Mouse (Mus musculus) kidney, embryonic 14.5 days (tissue): ENCODE data around the gene Rps12-ps3. TPM values are rescaled to one million over a fixed set of nuclear protein-coding genes. Genes with fewer than 3 reads are reported as not detected.

ENCODE experiments used
- ATAC-seq: fragments of 200-750 bp; cut with Nextera tagmentation; 2 replicates; pipeline ENCODE4 v1.8.0; 2017; ENCODE audit warnings: moderate number of reproducible peaks, mild to moderate bottlenecking, moderate TSS enrichment, moderate library complexity; ENCODE audit not compliant: low FRiP score, low TSS enrichment
- H3K27ac ChIP-seq: fragments of 300-500 bp; sonication (generic); 2 replicates; pipeline ENCODE4 v1.5.1; 2014; ENCODE audit warnings: low read depth, mild to moderate bottlenecking, low read length, moderate library complexity, mixed read lengths
- H3K27me3 ChIP-seq: fragments of 300-500 bp; sonication (generic); 2 replicates; pipeline ENCODE4 v1.6.1; 2014; ENCODE audit warnings: mild to moderate bottlenecking, low read length; ENCODE audit not compliant: control insufficient read depth, insufficient read depth
- H3K36me3 ChIP-seq: fragments of 300-500 bp; sonication (generic); 2 replicates; pipeline ENCODE4 v1.6.1; 2014; ENCODE audit warnings: low read length, mixed read lengths; ENCODE audit not compliant: control insufficient read depth, insufficient read depth
- H3K4me1 ChIP-seq: fragments of 300-500 bp; sonication (generic); 2 replicates; pipeline ENCODE4 v1.6.1; 2014; ENCODE audit warnings: low read length, mixed read lengths; ENCODE audit not compliant: control insufficient read depth, insufficient read depth
- H3K4me2 ChIP-seq: fragments of 300-500 bp; sonication (generic); replicated peaks from 2 replicates; pipeline ENCODE4 v1.6.1; 2014; ENCODE audit warnings: low read depth, mild to moderate bottlenecking, low read length
- H3K4me3 ChIP-seq: fragments of 300-500 bp; sonication (generic); 2 replicates; pipeline ENCODE4 v1.5.1; 2014; ENCODE audit warnings: mild to moderate bottlenecking, low read length
- H3K9ac ChIP-seq: fragments of 300-500 bp; sonication (generic); 2 replicates; pipeline ENCODE4 v1.6.1; 2014; ENCODE audit warnings: low read depth, mild to moderate bottlenecking, low read length, moderate library complexity
- H3K9me3 ChIP-seq: fragments of 300-500 bp; sonication (generic); 2 replicates; pipeline ENCODE4 v1.6.1; 2016; ENCODE audit warnings: low read length; ENCODE audit not compliant: control insufficient read depth
- WGBS: fragments of 180-500 bp; shearing (Covaris S2); extraction: QIAGEN DNeasy Blood & Tissue Kit; methylation state at CpG from one replicate; pipeline ENCODE4 v1.1.7; 2014; 5-methylcytosine and 5-hydroxymethylcytosine counted together
- polyA plus RNA-seq: library from polyadenylated mRNA; unstranded; fragments of >200 nt; fragmentation: Nextera tagmentation; extraction: Ambion mirVana; gene quantifications from 2 replicates; pipeline ENCODE4 v1.2.1, GENCODE M21; 2014

Gene Rps12-ps3
- polyA plus RNA-seq, 1 experiment from 2014 or later = 37.8 TPM

DNA sequence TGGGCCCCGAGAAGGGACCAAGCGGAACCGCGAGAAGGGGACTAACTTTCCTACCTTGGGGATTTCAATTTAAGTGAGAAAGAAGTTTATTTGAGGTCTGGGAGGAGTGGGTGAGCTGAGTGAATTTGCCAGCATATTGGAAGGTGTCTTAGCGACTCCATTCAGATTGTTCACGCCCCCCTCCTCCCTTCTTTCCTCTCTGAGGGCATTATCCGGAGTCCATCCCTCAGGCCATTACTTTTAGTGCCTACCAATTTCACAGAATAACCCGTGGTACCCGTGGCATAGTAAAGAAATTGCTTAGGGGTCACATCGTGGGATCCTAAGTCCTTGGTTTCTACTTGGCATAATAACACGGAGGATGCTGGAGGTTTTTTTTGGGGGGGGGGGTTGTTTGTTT is 24.2 kb downstream of the Rps12-ps3 start:
- Histone ChIP-seq H3K9ac (peak overlapping the region; percentile 88), H3K4me1 (peaks cover 22% of the 10 kb centered on the region), H3K4me3 (peak overlapping the region; percentile 92), H3K27ac (peak overlapping the region; percentile 93), H3K9me3 (no peaks in the 10 kb centered on the region), H3K4me2 (peak overlapping the region; percentile 99), H3K36me3 (no peaks in the 10 kb centered on the region), H3K27me3 (no peaks in the 10 kb centered on the region)
- no peak for ATAC-seq
- under 1% methylated on average over 11 of the region's 11 CpGs for WGBS

DNA sequence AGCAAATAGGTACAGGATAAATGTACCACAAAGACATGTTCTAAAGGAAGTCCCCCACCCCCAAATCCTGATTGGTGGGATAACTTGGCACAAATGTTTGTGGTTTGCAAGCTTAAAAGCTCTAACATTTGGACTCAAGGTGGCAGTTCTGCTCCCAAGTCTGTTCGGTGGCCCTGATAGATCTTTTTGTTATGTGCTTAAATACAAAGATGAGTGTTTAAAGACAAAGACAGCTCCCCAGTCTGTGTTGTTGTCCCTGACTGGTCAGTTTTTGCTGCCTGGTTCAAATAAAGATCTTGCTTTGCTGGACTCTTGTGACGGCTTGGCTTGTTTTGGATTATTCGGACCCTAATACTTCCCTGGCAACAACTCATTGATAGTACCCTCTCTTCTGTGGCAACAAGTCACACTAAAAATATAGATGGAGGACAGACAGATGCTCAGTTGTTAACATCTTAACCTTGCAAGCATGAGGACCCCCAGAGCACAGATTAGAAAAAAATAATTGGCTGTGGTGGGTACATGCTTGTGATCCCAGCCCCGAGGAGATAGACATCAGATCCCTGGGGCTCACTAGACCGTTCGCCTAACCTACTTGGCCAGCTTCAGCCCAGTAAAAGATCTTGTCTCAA is 27.4 kb downstream of the Rps12-ps3 start:
- Histone ChIP-seq H3K36me3 (no peaks in the 10 kb centered on the region), H3K9ac (no peak overlapping the region), H3K9me3 (no peaks in the 10 kb centered on the region), H3K4me1 (0 out of 2 replicates have a peak, but pooled peaks cover 1% of the 10 kb centered on the region), H3K4me2 (no peak overlapping the region), H3K27ac (no peak overlapping the region), H3K4me3 (no peak overlapping the region), H3K27me3 (no peaks in the 10 kb centered on the region)
- WGBS = 80% methylated on average over 6 of the region's 6 CpGs
- ATAC-seq = no peak

DNA sequence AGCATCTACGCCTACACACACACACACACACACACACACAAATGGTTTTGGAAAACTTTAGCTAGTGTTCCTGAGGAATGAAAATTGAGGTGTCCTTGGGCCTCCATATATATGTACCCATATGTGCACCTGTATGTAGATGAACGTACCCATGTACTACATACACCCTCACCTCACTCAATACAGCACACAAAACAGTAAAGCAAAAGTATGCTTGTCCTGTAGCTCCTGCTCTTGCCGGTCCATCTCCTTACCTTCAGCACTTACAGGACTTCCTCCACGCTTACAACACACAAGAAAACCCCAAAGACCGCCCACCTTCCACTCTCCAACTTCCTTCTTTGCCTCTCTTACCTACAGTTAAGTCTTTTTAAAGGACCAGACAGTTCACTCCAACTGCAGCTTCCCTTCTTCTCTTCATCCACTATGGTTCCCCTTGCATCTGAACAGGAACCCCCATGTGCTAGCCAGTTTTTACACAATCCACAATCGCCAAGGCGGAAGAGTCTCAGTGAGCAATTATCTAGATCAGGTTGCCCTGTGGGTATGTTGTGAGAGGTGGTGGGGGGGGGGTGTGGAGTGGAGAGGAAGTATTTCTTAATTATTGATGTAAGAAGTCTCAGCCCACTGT is 28.3 kb downstream of the Rps12-ps3 start:
- Histone ChIP-seq H3K27me3 (no peaks in the 10 kb centered on the region), H3K4me2 (no peak overlapping the region), H3K36me3 (no peaks in the 10 kb centered on the region), H3K27ac (no peak overlapping the region), H3K4me1 (no peaks in the 10 kb centered on the region), H3K4me3 (no peak overlapping the region), H3K9ac (no peak overlapping the region), H3K9me3 (no peaks in the 10 kb centered on the region)
- WGBS = 84% methylated on average over 7 of the region's 7 CpGs
- no peak for ATAC-seq

DNA sequence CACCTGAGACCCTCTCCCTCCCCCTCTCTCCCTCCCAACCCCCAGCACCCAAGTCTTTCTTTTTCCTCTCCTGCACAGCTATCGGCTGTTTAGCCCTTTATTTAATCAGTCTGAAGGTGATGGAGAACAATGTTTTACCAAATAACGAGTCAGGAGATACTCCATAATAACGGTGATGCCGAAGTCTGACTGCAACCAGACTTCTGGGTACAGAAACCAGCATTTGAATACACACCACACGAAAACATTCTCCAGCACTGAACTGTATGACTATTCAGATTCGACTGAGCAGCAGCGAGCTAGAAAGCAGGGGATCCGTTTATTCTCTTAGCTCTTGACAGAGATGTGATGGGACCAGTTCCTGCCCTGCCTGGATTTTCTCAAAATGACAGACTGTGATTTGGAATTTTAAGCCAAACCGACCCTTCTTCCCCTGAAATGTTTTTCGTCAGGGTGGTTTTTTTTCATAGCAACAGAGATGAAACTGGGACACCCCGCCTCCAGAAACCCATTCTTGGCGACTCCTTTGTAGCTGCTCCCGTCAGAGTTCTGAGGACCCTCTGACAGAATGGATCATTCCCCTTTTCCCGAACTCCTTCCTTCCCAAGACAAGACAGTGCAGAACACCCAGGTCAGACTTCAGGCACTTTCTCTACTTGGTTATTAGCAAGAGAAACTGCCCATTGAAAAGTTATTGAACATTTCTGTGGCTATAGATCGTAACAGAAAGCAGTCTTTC is 29.2 kb downstream of the Rps12-ps3 start:
- 71% methylated on average over 15 of the region's 15 CpGs for WGBS
- no peak overlapping the region for H3K27ac ChIP-seq
- no peak overlapping the region for H3K9ac ChIP-seq
- no peaks in the 10 kb centered on the region for H3K4me1 ChIP-seq
- ATAC-seq = no peak
- no peaks in the 10 kb centered on the region for H3K27me3 ChIP-seq
- H3K4me2 ChIP-seq = no peak overlapping the region
- H3K4me3 ChIP-seq = no peak overlapping the region
- no peaks in the 10 kb centered on the region for H3K36me3 ChIP-seq
- no peaks in the 10 kb centered on the region for H3K9me3 ChIP-seq

DNA sequence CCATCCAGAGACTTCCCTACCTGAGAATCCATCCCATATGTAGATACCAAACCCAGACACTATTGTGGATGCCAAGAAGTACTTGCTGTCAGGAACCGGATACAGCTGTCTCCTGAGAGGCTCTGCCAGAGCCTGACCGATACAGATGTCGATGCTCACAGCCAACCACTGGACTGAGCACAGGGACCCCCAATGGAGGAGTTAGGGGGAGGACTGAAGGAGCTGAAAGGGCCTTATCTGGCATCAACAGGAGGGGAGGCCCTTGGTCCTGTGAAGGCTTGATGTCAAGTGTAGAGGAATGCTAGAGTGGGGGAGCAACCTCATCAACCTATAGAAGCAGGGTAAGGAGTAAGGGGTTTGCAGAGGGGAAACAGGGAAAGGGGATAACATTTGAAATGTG is 30.7 kb downstream of the Rps12-ps3 start:
- no peak for ATAC-seq
- WGBS = 59% methylated on average over 3 of the region's 3 CpGs
- no peaks in the 10 kb centered on the region for H3K36me3 ChIP-seq
- no peak overlapping the region for H3K4me2 ChIP-seq
- no peak overlapping the region for H3K27ac ChIP-seq
- no peaks in the 10 kb centered on the region for H3K27me3 ChIP-seq
- no peaks in the 10 kb centered on the region for H3K4me1 ChIP-seq
- no peaks in the 10 kb centered on the region for H3K9me3 ChIP-seq
- H3K4me3 ChIP-seq = no peak overlapping the region
- H3K9ac ChIP-seq = no peak overlapping the region

DNA sequence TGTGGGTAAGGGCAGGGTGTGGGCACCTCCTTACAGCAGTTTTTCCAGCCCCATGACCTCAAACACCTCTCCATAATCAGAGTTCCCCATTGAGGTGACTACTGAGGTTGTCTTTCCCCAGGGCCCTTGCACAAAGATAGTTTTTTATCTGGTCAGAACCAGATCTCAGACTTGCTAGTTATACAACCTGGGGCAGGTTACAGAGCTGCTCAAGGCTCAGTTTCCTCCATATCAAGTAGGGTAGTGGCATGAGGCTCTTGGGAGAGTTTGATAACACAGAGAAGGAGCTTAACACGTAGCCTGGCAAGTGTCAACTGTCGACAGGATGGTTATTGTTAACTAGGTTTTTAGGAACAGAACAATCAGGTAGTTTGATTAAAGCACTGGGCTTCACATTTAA is 32.8 kb downstream of the Rps12-ps3 start:
- Histone ChIP-seq H3K27me3 (no peaks in the 10 kb centered on the region), H3K4me3 (no peak overlapping the region), H3K9ac (no peak overlapping the region), H3K36me3 (no peaks in the 10 kb centered on the region), H3K4me2 (no peak overlapping the region), H3K27ac (no peak overlapping the region), H3K9me3 (no peaks in the 10 kb centered on the region), H3K4me1 (no peaks in the 10 kb centered on the region)
- WGBS = 61% methylated on average over 2 of the region's 2 CpGs
- ATAC-seq = no peak

DNA sequence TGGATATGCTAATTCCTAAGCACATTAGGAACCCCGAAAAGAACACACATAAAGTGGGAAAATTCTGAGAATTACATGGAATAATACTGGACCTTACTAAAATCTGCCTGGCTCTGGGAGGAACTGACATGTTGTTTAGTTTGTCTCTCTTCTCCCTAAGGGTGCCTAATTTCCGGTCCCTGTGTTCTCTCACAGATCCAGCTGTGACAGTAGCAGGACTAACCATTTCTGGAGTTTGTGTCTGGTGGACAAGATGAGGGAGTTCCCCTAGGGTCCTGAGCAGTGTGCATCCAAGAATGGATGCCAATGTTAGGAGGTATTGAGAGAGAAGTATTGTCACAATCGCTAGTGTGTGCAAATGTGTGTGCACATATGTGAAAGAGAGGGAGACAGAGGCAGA is 34.3 kb downstream of the Rps12-ps3 start:
- Histone ChIP-seq H3K36me3 (no peaks in the 10 kb centered on the region), H3K27me3 (no peaks in the 10 kb centered on the region), H3K4me3 (no peak overlapping the region), H3K9ac (no peak overlapping the region), H3K4me1 (no peaks in the 10 kb centered on the region), H3K4me2 (no peak overlapping the region), H3K27ac (no peak overlapping the region), H3K9me3 (no peaks in the 10 kb centered on the region)
- WGBS = 87% methylated on average over 3 of the region's 3 CpGs
- no peak for ATAC-seq

DNA sequence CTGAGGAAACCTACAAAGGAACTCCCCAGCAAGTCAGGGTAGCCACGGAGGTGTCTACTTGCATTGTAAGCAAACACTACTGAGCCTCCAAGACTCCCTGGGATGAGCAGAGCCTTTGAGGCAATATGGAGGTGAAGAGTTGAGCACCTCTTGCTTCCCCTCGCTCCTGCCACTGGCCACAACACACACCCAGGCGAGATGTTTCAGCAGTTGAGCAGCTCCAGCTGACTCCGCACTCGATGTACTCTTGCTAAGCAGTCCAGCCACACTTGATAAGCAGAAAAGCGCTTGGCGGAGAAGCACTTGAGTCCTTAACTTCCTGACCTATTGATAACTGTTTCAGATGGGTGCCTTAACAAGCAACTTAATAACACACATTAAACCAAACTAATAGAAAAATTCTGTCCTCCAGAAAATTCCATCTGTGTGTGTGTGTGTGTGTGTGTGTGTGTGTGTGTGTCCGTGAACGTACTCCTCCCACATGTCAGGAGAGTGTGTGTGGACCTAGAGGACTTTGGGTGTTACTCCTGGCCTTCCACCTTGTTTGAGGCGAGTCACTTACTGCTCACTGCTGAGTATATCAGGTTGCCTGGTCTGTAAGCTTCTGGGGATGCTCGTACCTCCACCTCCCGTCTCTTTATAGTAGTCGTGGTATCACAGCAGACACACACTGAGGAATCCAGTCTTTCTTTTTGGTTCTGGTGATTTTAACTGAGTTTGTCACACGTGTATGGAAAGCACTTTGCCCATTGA is 34.9 kb downstream of the Rps12-ps3 start:
- no peak overlapping the region for H3K4me3 ChIP-seq
- H3K9me3 ChIP-seq = no peaks in the 10 kb centered on the region
- no peak overlapping the region for H3K4me2 ChIP-seq
- no peaks in the 10 kb centered on the region for H3K4me1 ChIP-seq
- H3K36me3 ChIP-seq = no peaks in the 10 kb centered on the region
- no peak for ATAC-seq
- whole genome bisulfite sequencing = 62% methylated on average over 14 of the region's 14 CpGs
- H3K27ac ChIP-seq = no peak overlapping the region
- no peak overlapping the region for H3K9ac ChIP-seq
- H3K27me3 ChIP-seq = no peaks in the 10 kb centered on the region
